Mouse (Mus musculus) CH12.LX (cell line): ENCODE data around the gene Adam22. TPM values are rescaled to one million over a fixed set of nuclear protein-coding genes. Genes with fewer than 3 reads are reported as not detected.
A peak's percentile ranks its signal among the peaks of the same experiment; 100 is the strongest.

Source experiments
- DNase-seq: peaks from one replicate; pipeline ENCODE4 v3.0.0-alpha.2; 2013; ENCODE audit errors: extremely low read depth
- H3K27ac ChIP-seq: 2 replicates; pipeline ENCODE4 v1.5.1; 2012; ENCODE audit warnings: low read depth, mild to moderate bottlenecking, control low read depth, moderate library complexity; ENCODE audit not compliant: insufficient read depth
- H3K27me3 ChIP-seq: replicated peaks from 2 replicates; pipeline ENCODE3; 2012; ENCODE audit warnings: inconsistent platforms
- H3K36me3 ChIP-seq, 2 experiments: replicated peaks in 1 of 2; 2 replicates each; pipeline versions ENCODE3 to v1.6.1; 2012; ENCODE audit warnings: inconsistent platforms in 1 of 2, low read length in 1 of 2, mild to moderate bottlenecking in 1 of 2, mixed read lengths in 1 of 2, moderate library complexity in 1 of 2; ENCODE audit not compliant: control insufficient read depth in 1 of 2, insufficient read depth in 1 of 2
- H3K4me1 ChIP-seq, 2 experiments: 2 replicates each; pipeline ENCODE4 v1.6.1; 2012; ENCODE audit warnings: inconsistent platforms in 1 of 2, moderate library complexity in 1 of 2; ENCODE audit not compliant: insufficient read depth in 2 of 2, control insufficient read depth in 1 of 2
- H3K4me2 ChIP-seq: 2 replicates; pipeline ENCODE4 v1.6.1; 2012; ENCODE audit warnings: low read depth, mild to moderate bottlenecking, control low read depth; ENCODE audit not compliant: poor library complexity, insufficient read depth, severe bottlenecking
- H3K4me3 ChIP-seq, 3 experiments: fragments of 150-350 bp in 1 of 3; sonication (generic) in 1 of 3; replicated peaks in 1 of 3; 2 replicates each; pipeline versions ENCODE3 to v1.5.1; 2011 to 2012; ENCODE audit warnings: low read depth in 2 of 3, low read length in 2 of 3, mild to moderate bottlenecking in 2 of 3, moderate library complexity in 2 of 3, control low read depth in 1 of 3, improper control_type of control experiment in 1 of 3, inconsistent platforms in 1 of 3, mixed read lengths in 1 of 3; ENCODE audit not compliant: poor library complexity in 1 of 3
- H3K79me2 ChIP-seq: replicated peaks from 2 replicates; pipeline ENCODE4 v1.6.1; 2012; ENCODE audit warnings: mild to moderate bottlenecking, moderate library complexity; ENCODE audit not compliant: control insufficient read depth, poor library complexity, insufficient read depth, severe bottlenecking; ENCODE audit errors: extremely low read depth
- H3K9ac ChIP-seq: 2 replicates; pipeline ENCODE4 v1.6.1; 2012; ENCODE audit warnings: low read depth, mild to moderate bottlenecking, control low read depth, moderate library complexity; ENCODE audit not compliant: insufficient read depth
- H3K9me3 ChIP-seq: replicated peaks from 2 replicates; pipeline ENCODE3; 2012; ENCODE audit warnings: low read length, inconsistent platforms, mixed read lengths
- BHLHE40 ChIP-seq: IDR thresholded peaks from 2 replicates; pipeline ENCODE4 v1.6.1; 2011; ENCODE audit warnings: mild to moderate bottlenecking, low read depth, low read length, improper control_type of control experiment
- CHD2 ChIP-seq: IDR thresholded peaks from 2 replicates; pipeline ENCODE4 v1.6.1; 2011; ENCODE audit warnings: low read length, improper control_type of control experiment
- CTCF ChIP-seq, 2 experiments: IDR thresholded peaks in 1 of 2; conservative IDR thresholded peaks in 1 of 2; 2 replicates each; pipeline ENCODE4 v1.5.1; 2011 to 2012; ENCODE audit warnings: low read depth in 2 of 2, low read length in 2 of 2, improper control_type of control experiment in 1 of 2, inconsistent platforms in 1 of 2, mild to moderate bottlenecking in 1 of 2, moderate library complexity in 1 of 2
- E2F4 ChIP-seq: IDR thresholded peaks from 2 replicates; pipeline ENCODE4 v1.6.1; 2011; ENCODE audit warnings: low read depth, low read length, improper control_type of control experiment; ENCODE audit not compliant: insufficient replicate concordance
- ELF1 ChIP-seq: IDR thresholded peaks from 2 replicates; pipeline ENCODE4 v1.6.1; 2014; ENCODE audit warnings: low read depth, mild to moderate bottlenecking, inconsistent platforms, low read length, improper control_type of control experiment
- EP300 ChIP-seq: IDR thresholded peaks from 2 replicates; pipeline ENCODE4 v1.6.1; 2011; ENCODE audit warnings: low read length, improper control_type of control experiment
- ETS1 ChIP-seq: conservative IDR thresholded peaks from 2 replicates; pipeline ENCODE4 v1.6.1; 2012; ENCODE audit warnings: low read depth, mild to moderate bottlenecking, inconsistent platforms, low read length, improper control_type of control experiment, moderate library complexity
- GABPA ChIP-seq: IDR thresholded peaks from 2 replicates; pipeline ENCODE4 v1.6.1; 2012; ENCODE audit warnings: low read depth, low read length, improper control_type of control experiment, inconsistent platforms; ENCODE audit not compliant: insufficient replicate concordance
- IRF4 ChIP-seq: IDR thresholded peaks from 2 replicates; pipeline ENCODE4 v1.6.1; 2014; ENCODE audit warnings: low read depth, mild to moderate bottlenecking, inconsistent platforms, low read length, improper control_type of control experiment
- JUND ChIP-seq: conservative IDR thresholded peaks from 2 replicates; pipeline ENCODE4 v1.6.1; 2011; ENCODE audit warnings: low read depth, low read length, improper control_type of control experiment
- KAT2A ChIP-seq: IDR thresholded peaks from 2 replicates; pipeline ENCODE4 v1.6.1; 2012; ENCODE audit warnings: low read length, improper control_type of control experiment, inconsistent platforms; ENCODE audit not compliant: insufficient replicate concordance
- MXI1 ChIP-seq: IDR thresholded peaks from 2 replicates; pipeline ENCODE4 v1.6.1; 2011; ENCODE audit warnings: mild to moderate bottlenecking, low read depth, low read length, improper control_type of control experiment
- NRF1 ChIP-seq: IDR thresholded peaks from 2 replicates; pipeline ENCODE4 v1.6.1; 2014; ENCODE audit warnings: low read depth, mild to moderate bottlenecking, inconsistent platforms, low read length, improper control_type of control experiment, moderate library complexity
- PAX5 ChIP-seq: IDR thresholded peaks from 2 replicates; pipeline ENCODE4 v1.6.1; 2012; ENCODE audit warnings: low read length, inconsistent platforms, mixed read lengths
- POLR2A ChIP-seq: IDR thresholded peaks from 2 replicates; pipeline ENCODE4 v1.6.1; 2011; ENCODE audit warnings: low read depth, mild to moderate bottlenecking, improper control_type of control experiment, low read length
- RAD21 ChIP-seq: IDR thresholded peaks from 2 replicates; pipeline ENCODE4 v1.6.1; 2011; ENCODE audit warnings: low read depth, mild to moderate bottlenecking, low read length, improper control_type of control experiment, moderate library complexity
- RCOR1 ChIP-seq: conservative IDR thresholded peaks from 2 replicates; pipeline ENCODE4 v1.6.1; 2012; ENCODE audit warnings: low read depth, mild to moderate bottlenecking, inconsistent platforms, low read length, improper control_type of control experiment
- SMC3 ChIP-seq: IDR thresholded peaks from 2 replicates; pipeline ENCODE4 v1.6.1; 2011; ENCODE audit warnings: low read depth, low read length, improper control_type of control experiment
- TBP ChIP-seq: conservative IDR thresholded peaks from 2 replicates; pipeline ENCODE4 v1.6.1; 2011; ENCODE audit warnings: low read depth, low read length, improper control_type of control experiment
- TCF12 ChIP-seq: IDR thresholded peaks from 2 replicates; pipeline ENCODE4 v1.6.1; 2014; ENCODE audit warnings: low read depth, mild to moderate bottlenecking, inconsistent platforms, low read length, improper control_type of control experiment
- USF1 ChIP-seq: IDR thresholded peaks from 2 replicates; pipeline ENCODE4 v1.6.1; 2014; ENCODE audit warnings: low read depth, mild to moderate bottlenecking, inconsistent platforms, low read length, improper control_type of control experiment
- USF2 ChIP-seq: conservative IDR thresholded peaks from 2 replicates; pipeline ENCODE4 v1.6.1; 2011; ENCODE audit warnings: low read depth, low read length, improper control_type of control experiment
- ZC3H11A ChIP-seq: IDR thresholded peaks from 2 replicates; pipeline ENCODE4 v1.6.1; 2012; ENCODE audit warnings: low read depth, mild to moderate bottlenecking, inconsistent platforms, low read length, improper control_type of control experiment
- ZMIZ1 ChIP-seq: IDR thresholded peaks from 2 replicates; pipeline ENCODE4 v1.6.1; 2012; ENCODE audit warnings: low read depth, mild to moderate bottlenecking, inconsistent platforms, low read length, improper control_type of control experiment
- dilution Hi-C: fragments of 300-500 bp; cut with MboI; formaldehyde crosslinking; loops from 2 replicates; pipeline ENCODE4 v1.14.3; 2020; ENCODE audit warnings: low sequenced_read_pairs; ENCODE audit not compliant: extremely low pct_unique_long_range_greater_than_20kb, extremely low pct_ligation_motif_present
- in situ Hi-C: fragments of 300-500 bp; cut with MboI; formaldehyde crosslinking; loops from 3 replicates; pipeline ENCODE4 v1.14.3; 2019; ENCODE audit warnings: low sequenced_read_pairs, low pct_ligation_motif_present, low pct_unique_long_range_greater_than_20kb, mixed read lengths
- polyA plus RNA-seq: library from polyadenylated mRNA; unstranded; fragments of >175 nt; gene quantifications from 2 replicates; pipeline ENCODE4 v1.2.1, GENCODE M21; 2012; ENCODE audit warnings: low read depth; ENCODE audit not compliant: insufficient read length
- total RNA-seq, 2 experiments: library from RNA; depleted of rRNA; stranded (reverse); fragments of 300-350 nt in 1 of 2; fragments of >200 nt in 1 of 2; gene quantifications; 2 replicates each; pipeline ENCODE4 v1.2.3; 2012 to 2014

Adam22 gene
- total and polyA plus RNA-seq, 3 experiments, result 0.07 to 0.55 (median 0.14) TPM

GRCm38 (mm10) chr5:8349557-8349956 lies 18.4 kb downstream of the Adam22 start:
- H3K4me1 ChIP-seq, result peaks cover 8 to 46% of the 10 kb centered on the region in 2 experiments

GRCm38 (mm10) chr5:8346329-8346728 lies 21.6 kb downstream of the Adam22 start:
- no peak for DNase-seq
- no peaks in the 10 kb centered on the region for H3K36me3 ChIP-seq
- H3K9me3 ChIP-seq, result no peaks in the 10 kb centered on the region
- in situ Hi-C loops, result no loop called here
- no peak for TF ChIP-seq CHD2
- TF ChIP-seq EP300, result peak; percentile 30; the same call in 1 of the 2 replicates
- H3K4me1 ChIP-seq, result peaks cover 0 to 28% of the 10 kb centered on the region in 2 experiments; a peak in 3 of 4 replicates
- no peaks in the 10 kb centered on the region for H3K27me3 ChIP-seq
- dilution Hi-C loops, result no loop called here
- no peak overlapping the region for H3K4me2 ChIP-seq
- no peak overlapping the region for H3K27ac ChIP-seq
- no peak overlapping the region for H3K4me3 ChIP-seq
- H3K9ac ChIP-seq, result no peak overlapping the region
- no peaks in the 10 kb centered on the region for H3K79me2 ChIP-seq

More at GRCm38 (mm10) chr5:8349557-8349956, 18.4 kb downstream of the Adam22 start:
- Histone ChIP-seq H3K36me3 (no peaks in the 10 kb centered on the region), H3K4me3 (no peak overlapping the region), H3K27ac (no peak overlapping the region), H3K79me2 (no peaks in the 10 kb centered on the region), H3K9ac (no peak overlapping the region), H3K9me3 (no peaks in the 10 kb centered on the region), H3K4me2 (peak overlapping the region; percentile 12; the same call in 1 of the 2 replicates), H3K27me3 (no peaks in the 10 kb centered on the region)
- DNase-seq, result no peak
- in situ Hi-C loops, result no loop called here
- dilution Hi-C loops, result no loop called here
- TF ChIP-seq ZC3H11A (no peak), NRF1 (no peak), SMC3 (no peak), ELF1 (no peak), ZMIZ1 (no peak), JUND (no peak), USF1 (no peak), E2F4 (no peak), BHLHE40 (no peak), MXI1 (no peak), TBP (no peak), IRF4 (no peak), PAX5 (no peak)

GRCm38 (mm10) chr5:8343296-8343695 lies 24.7 kb downstream of the Adam22 start:
- H3K27me3 ChIP-seq, result no peaks in the 10 kb centered on the region
- dilution Hi-C loops, result no loop called here
- in situ Hi-C loops, result no loop called here
- H3K9me3 ChIP-seq, result no peaks in the 10 kb centered on the region
- H3K36me3 ChIP-seq, result no peaks in the 10 kb centered on the region
- no peak for DNase-seq
- H3K4me1 ChIP-seq, result peaks cover 0 to 22% of the 10 kb centered on the region in 2 experiments; a peak in 3 of 4 replicates
- H3K27ac ChIP-seq, result no peak overlapping the region
- no peak overlapping the region for H3K4me3 ChIP-seq
- no peak overlapping the region for H3K4me2 ChIP-seq
- TF ChIP-seq KAT2A (no peak), ZMIZ1 (no peak), CHD2 (no peak), POLR2A (no peak), RCOR1 (no peak), SMC3 (no peak), CTCF (conservative IDR thresholded peaks at IDR 0.05 in 1 of 2, IDR thresholded peaks at IDR 0.05 in 1 of 2; ENCODE audit: low read depth in 2 of 2, low read length in 2 of 2) (no peak), PAX5 (no peak), GABPA (no peak), ETS1 (no peak), RAD21 (no peak), TCF12 (no peak), NRF1 (no peak), USF2 (no peak)
- H3K9ac ChIP-seq, result no peak overlapping the region
- H3K79me2 ChIP-seq, result no peaks in the 10 kb centered on the region
